Mouse (Mus musculus) erythroblast, embryonic 14.5 days (primary cell): Measurements from ENCODE around the gene Mvb12a. TPM values are rescaled to one million over a fixed set of nuclear protein-coding genes. Genes with fewer than 3 reads are reported as not detected.
"Not testable (repeated sequence)": the region's sequence is repeated elsewhere in the genome, so short reads cannot be mapped to it uniquely, and the experiment has no call there.

Source experiments
- H3K27me3 ChIP-seq: 2 replicates; pipeline ENCODE4 v1.6.1; 2012; ENCODE audit warnings: inconsistent platforms; ENCODE audit not compliant: control insufficient read depth
- H3K36me3 ChIP-seq: 2 replicates; pipeline ENCODE4 v1.6.1; 2012; ENCODE audit warnings: mild to moderate bottlenecking, inconsistent platforms; ENCODE audit not compliant: control insufficient read depth
- H3K4me1 ChIP-seq: 2 replicates; pipeline ENCODE4 v1.6.1; 2012; ENCODE audit warnings: inconsistent platforms; ENCODE audit not compliant: control insufficient read depth
- H3K4me3 ChIP-seq: replicated peaks from 2 replicates; pipeline ENCODE3; 2012; ENCODE audit warnings: moderate library complexity, mild to moderate bottlenecking, inconsistent platforms
- H3K9me3 ChIP-seq: 2 replicates; pipeline ENCODE4 v1.6.1; 2012; ENCODE audit warnings: low read length, inconsistent platforms, mixed read lengths; ENCODE audit not compliant: control insufficient read depth
- GATA1 ChIP-seq: IDR thresholded peaks from 2 replicates; pipeline ENCODE4 v1.6.1; 2012; ENCODE audit warnings: low read length, inconsistent platforms, mixed read lengths
- TAL1 ChIP-seq: IDR thresholded peaks from 3 replicates; pipeline ENCODE4 v1.6.1; 2012; ENCODE audit warnings: low read length, inconsistent platforms, mixed read lengths
- polyA plus RNA-seq: library from polyadenylated mRNA; stranded (reverse); fragments of >175 nt; gene quantifications from 2 replicates; pipeline ENCODE4 v1.2.3, GENCODE M21; 2012

Mvb12a gene
- polyA plus RNA-seq, 1 experiment, result 3.6 TPM

GRCm38 (mm10) chr8:71505326-71505725 is 37.4 kb upstream of the Mvb12a start:
- Histone ChIP-seq H3K4me3 (no peak overlapping the region), H3K9me3 (no peaks in the 10 kb centered on the region), H3K36me3 (no peaks in the 10 kb centered on the region), H3K4me1 (peaks cover 9% of the 10 kb centered on the region), H3K27me3 (peaks cover 32% of the 10 kb centered on the region)
- TF ChIP-seq TAL1 (no peak), GATA1 (no peak)

- Histone ChIP-seq H3K27me3 (peaks cover 32% of the 10 kb centered on the region), H3K4me1 (peaks cover 10% of the 10 kb centered on the region)
Observed at GRCm38 (mm10) chr8:71505979-71506378, 36.7 kb upstream of the Mvb12a start.

GRCm38 (mm10) chr8:71507589-71508104 is 35.1 kb upstream of the Mvb12a start:
- Histone ChIP-seq H3K4me3 (peak overlapping the region; percentile 29), H3K27me3 (peaks cover 32% of the 10 kb centered on the region), H3K36me3 (no peaks in the 10 kb centered on the region), H3K9me3 (no peaks in the 10 kb centered on the region), H3K4me1 (peaks cover 25% of the 10 kb centered on the region)
- TF ChIP-seq TAL1 (no peak), GATA1 (no peak)

More at GRCm38 (mm10) chr8:71505979-71506378, 36.7 kb upstream of the Mvb12a start:
- no peak overlapping the region for H3K4me3 ChIP-seq
- H3K36me3 ChIP-seq, result no peaks in the 10 kb centered on the region
- TF ChIP-seq GATA1, result no peak
- no peak for TF ChIP-seq TAL1
- no peaks in the 10 kb centered on the region for H3K9me3 ChIP-seq

- Histone ChIP-seq H3K27me3 (peaks cover 32% of the 10 kb centered on the region), H3K36me3 (no peaks in the 10 kb centered on the region), H3K4me1 (peaks cover 29% of the 10 kb centered on the region), H3K9me3 (no peaks in the 10 kb centered on the region), H3K4me3 (no peak overlapping the region)
- TF ChIP-seq TAL1 (no peak), GATA1 (no peak)
Observed at GRCm38 (mm10) chr8:71509316-71509715, 33.4 kb upstream of the Mvb12a start.

- peaks cover 29% of the 10 kb centered on the region for H3K4me1 ChIP-seq
- H3K36me3 ChIP-seq, result no peaks in the 10 kb centered on the region
- TF ChIP-seq TAL1, result no peak
- no peak for TF ChIP-seq GATA1
- peak within 1 kb of the TSS; percentile 43 for H3K4me3 ChIP-seq
- H3K9me3 ChIP-seq, result no peaks in the 10 kb centered on the region
- peaks cover 29% of the 10 kb centered on the region for H3K27me3 ChIP-seq
Observed at GRCm38 (mm10) chr8:71511644-71512043, 31.1 kb upstream of the Mvb12a start, which contains the start of gene Plvap. Plvap (minus strand) TSS chr8:71511752.

GRCm38 (mm10) chr8:71513018-71513754 is 29.5 kb upstream of the Mvb12a start:
- H3K27me3 ChIP-seq, result peaks cover 14% of the 10 kb centered on the region
- H3K4me3 ChIP-seq, result no peak overlapping the region
- no peaks in the 10 kb centered on the region for H3K36me3 ChIP-seq
- TF ChIP-seq TAL1, result no peak
- no peak for TF ChIP-seq GATA1
- H3K4me1 ChIP-seq, result peaks cover 20% of the 10 kb centered on the region
- H3K9me3 ChIP-seq, result no peaks in the 10 kb centered on the region

GRCm38 (mm10) chr8:71515043-71515442 is 27.7 kb upstream of the Mvb12a start:
- H3K4me1 ChIP-seq, result peaks cover 20% of the 10 kb centered on the region
- no peaks in the 10 kb centered on the region for H3K36me3 ChIP-seq
- H3K4me3 ChIP-seq, result no peak overlapping the region
- TF ChIP-seq TAL1, result no peak
- no peak for TF ChIP-seq GATA1
- 0 out of 2 replicates have a peak, but pooled peaks cover 1% of the 10 kb centered on the region for H3K27me3 ChIP-seq
- no peaks in the 10 kb centered on the region for H3K9me3 ChIP-seq

GRCm38 (mm10) chr8:71516786-71517185 is 25.9 kb upstream of the Mvb12a start:
- TF ChIP-seq GATA1 (no peak), TAL1 (no peak)
- Histone ChIP-seq H3K27me3 (no peaks in the 10 kb centered on the region), H3K36me3 (no peaks in the 10 kb centered on the region), H3K4me1 (peaks cover 16% of the 10 kb centered on the region), H3K9me3 (no peaks in the 10 kb centered on the region), H3K4me3 (no peak overlapping the region)

GRCm38 (mm10) chr8:71519037-71519825 is 23.5 kb upstream of the Mvb12a start:
- H3K27me3 ChIP-seq, H3K36me3 ChIP-seq, H3K4me1 ChIP-seq: not testable (repeated sequence)

More at GRCm38 (mm10) chr8:71519037-71519825, 23.5 kb upstream of the Mvb12a start:
- H3K9me3 ChIP-seq, H3K4me3 ChIP-seq: not testable (repeated sequence)
